Mouse (Mus musculus): Measurements from ENCODE around the gene Gm13420. TPM values are rescaled to one million over a fixed set of nuclear protein-coding genes. Genes with fewer than 3 reads are reported as not detected.
"Not testable (repeated sequence)": the region's sequence is repeated elsewhere in the genome, so short reads cannot be mapped to it uniquely, and the experiment has no call there.

Gm13420 gene
- 0.16 and 0.17 TPM in 2 replicates for polyA plus RNA-seq (2012; rRNA removed)

GRCm38 (mm10) chr2:29751497-29751896, at the start of gene Gm13420:
Gene Gm13420, minus strand, starts transcription at chr2:29751685.
- WGBS, result 4% methylated on average over 28 of the region's 28 CpGs

GRCm38 (mm10) chr2:29792772-29793487, 41.4 kb upstream of the Gm13420 start:
- DNase-seq (ENCODE audit: low read depth, low spot score), result no peak
- WGBS, result 92% methylated on average over 2 of the region's 2 CpGs

More at GRCm38 (mm10) chr2:29751497-29751896, at the start of gene Gm13420:
- DNase-seq (ENCODE audit: low read depth, low spot score), result no peak

- under 1% methylated on average over 45 of the region's 45 CpGs for WGBS
- no peak for DNase-seq (ENCODE audit: low read depth, low spot score)
These were observed 36.6 kb upstream of the Gm13420 start, which contains the start of gene Trub2 for GRCm38 (mm10) chr2:29787937-29788681. Gene Trub2, minus strand, starts transcription at chr2:29788502.

GRCm38 (mm10) chr2:29787104-29787917, 35.8 kb upstream of the Gm13420 start, which contains the start of gene Coq4:
Gene Coq4, plus strand, starts transcription at chr2:29787493.
- DNase-seq (ENCODE audit: low read depth, low spot score), result peak; percentile 92
- 3% methylated on average over 31 of the region's 31 CpGs for WGBS

GRCm38 (mm10) chr2:29784290-29784689, 32.8 kb upstream of the Gm13420 start:
- DNase-seq (ENCODE audit: low read depth, low spot score), result no peak
- WGBS, result 75% methylated on average over 4 of the region's 4 CpGs

- 91% methylated on average over 2 of the region's 2 CpGs for WGBS
- DNase-seq (ENCODE audit: low read depth, low spot score), result not testable (repeated sequence)
These were observed 29.8 kb upstream of the Gm13420 start for GRCm38 (mm10) chr2:29781256-29781655.

- WGBS, result 66% methylated on average over 4 of the region's 4 CpGs
These were observed 21.8 kb upstream of the Gm13420 start for GRCm38 (mm10) chr2:29773323-29773722.

GRCm38 (mm10) chr2:29771611-29772461, 20.4 kb upstream of the Gm13420 start:
- no peak for DNase-seq (ENCODE audit: low read depth, low spot score)
- whole genome bisulfite sequencing, result 37% methylated on average over 8 of the region's 8 CpGs

More at GRCm38 (mm10) chr2:29773323-29773722, 21.8 kb upstream of the Gm13420 start:
- no peak for DNase-seq (ENCODE audit: low read depth, low spot score)

GRCm38 (mm10) chr2:29770162-29770561, 18.7 kb upstream of the Gm13420 start:
- no peak for DNase-seq (ENCODE audit: low read depth, low spot score)

- 24% methylated on average over 9 of the region's 9 CpGs for WGBS
- no peak for DNase-seq (ENCODE audit: low read depth, low spot score)
These were observed 17.4 kb upstream of the Gm13420 start for GRCm38 (mm10) chr2:29768901-29769300.

- peak; percentile 55 for DNase-seq (ENCODE audit: low read depth, low spot score)
- WGBS, result 32% methylated on average over 11 of the region's 11 CpGs
These were observed 16.7 kb upstream of the Gm13420 start for GRCm38 (mm10) chr2:29767976-29768709.

GRCm38 (mm10) chr2:29764831-29765230, 13.3 kb upstream of the Gm13420 start:
- DNase-seq (ENCODE audit: low read depth, low spot score), result no peak
- WGBS, result 0% methylated on average over 1 of the region's 1 CpGs

- DNase-seq (ENCODE audit: low read depth, low spot score), result no peak
These were observed 4.2 kb upstream of the Gm13420 start for GRCm38 (mm10) chr2:29755693-29756092.

GRCm38 (mm10) chr2:29752397-29752796, 912 bp upstream of the Gm13420 start:
- no peak for DNase-seq (ENCODE audit: low read depth, low spot score)
- WGBS, result 95% methylated on average over 5 of the region's 5 CpGs

GRCm38 (mm10) chr2:29748499-29748898, 3.0 kb downstream of the Gm13420 start:
- DNase-seq (ENCODE audit: low read depth, low spot score), result no peak
- 84% methylated on average over 4 of the region's 4 CpGs for WGBS

GRCm38 (mm10) chr2:29747852-29748251, 3.6 kb downstream of the Gm13420 start:
- DNase-seq (ENCODE audit: low read depth, low spot score), result no peak
- WGBS, result 79% methylated on average over 5 of the region's 5 CpGs

GRCm38 (mm10) chr2:29747188-29747782, 4.2 kb downstream of the Gm13420 start:
- DNase-seq (ENCODE audit: low read depth, low spot score), result no peak
- WGBS, result 52% methylated on average over 50 of the region's 50 CpGs

- WGBS, result 24% methylated on average over 6 of the region's 6 CpGs
- peak; percentile 44 for DNase-seq (ENCODE audit: low read depth, low spot score)
These were observed 7.2 kb downstream of the Gm13420 start for GRCm38 (mm10) chr2:29744256-29744655.

Measured in large intestine, adult 2 months (tissue).